Mouse (Mus musculus): Measurements from ENCODE around the gene Nubp1.

Gene Nubp1

DNA sequence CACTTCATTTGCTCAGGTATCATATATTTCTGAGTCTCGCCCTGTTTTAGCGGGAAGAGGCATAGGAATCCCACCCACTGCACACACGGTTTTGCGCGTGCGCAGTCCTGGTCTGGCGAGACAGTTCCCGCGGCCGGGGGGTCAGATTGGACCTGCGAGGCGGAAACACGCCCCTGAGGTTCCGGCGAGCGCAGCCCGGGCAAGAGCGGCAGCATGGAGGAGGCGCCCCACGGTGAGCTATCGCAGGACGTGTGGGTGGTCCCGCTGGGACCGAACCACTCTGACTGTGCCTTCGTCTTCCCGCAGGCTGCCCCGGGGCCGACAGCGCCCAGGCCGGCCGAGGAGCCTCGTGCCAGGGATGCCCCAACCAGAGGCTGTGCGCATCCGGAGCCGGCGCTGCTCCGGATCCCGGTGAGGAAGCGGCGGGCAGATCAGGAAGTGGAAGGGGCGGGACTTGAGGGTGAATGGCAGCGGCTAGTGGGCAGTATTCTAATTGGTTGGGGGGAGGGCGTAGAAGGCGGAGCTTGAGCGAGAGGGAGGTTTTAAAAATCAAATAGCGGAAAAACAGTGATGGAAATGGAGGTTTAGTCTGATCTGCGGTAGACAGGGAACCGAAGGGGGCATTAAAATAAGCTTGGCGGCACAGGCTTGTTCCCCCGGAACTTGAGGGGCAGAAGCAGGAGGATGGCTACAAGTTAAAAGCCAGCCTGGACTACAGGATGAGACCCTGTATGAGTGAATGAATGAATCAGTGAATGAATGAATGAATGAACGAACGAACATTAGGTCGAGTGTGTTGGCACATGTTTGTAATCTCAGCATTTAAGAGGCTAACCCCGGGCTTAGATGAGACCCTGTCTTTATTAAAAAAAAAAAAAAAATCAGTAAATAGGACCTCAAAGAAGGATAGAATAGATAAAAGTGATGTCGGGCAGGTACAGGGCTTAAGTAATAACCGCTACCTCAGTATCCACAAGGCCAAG is at the start of gene Nubp1:
TSS of gene Nubp1 (plus strand) at position 185 of the 983 bp plus-strand sequence.
- peak within 1 kb of the TSS; percentile 88 for H3K4me3 ChIP-seq (replicated peaks; ENCODE audit: low read length)
- H3K9me3 ChIP-seq (ENCODE audit: low read length): no peaks in the 10 kb centered on the region
- peaks cover 41% of the 10 kb centered on the region for H3K36me3 ChIP-seq (ENCODE audit: insufficient read depth, low read length)
- no peak for TF ChIP-seq POU5F1 (IDR thresholded peaks at IDR 0.05; ENCODE audit: borderline replicate concordance, low read length)
- no peaks in the 10 kb centered on the region for H3K27me3 ChIP-seq (ENCODE audit: insufficient read depth, low read length)
- H3K4me1 ChIP-seq (replicated peaks; ENCODE audit: low read depth, low read length): peaks cover 36% of the 10 kb centered on the region

DNA sequence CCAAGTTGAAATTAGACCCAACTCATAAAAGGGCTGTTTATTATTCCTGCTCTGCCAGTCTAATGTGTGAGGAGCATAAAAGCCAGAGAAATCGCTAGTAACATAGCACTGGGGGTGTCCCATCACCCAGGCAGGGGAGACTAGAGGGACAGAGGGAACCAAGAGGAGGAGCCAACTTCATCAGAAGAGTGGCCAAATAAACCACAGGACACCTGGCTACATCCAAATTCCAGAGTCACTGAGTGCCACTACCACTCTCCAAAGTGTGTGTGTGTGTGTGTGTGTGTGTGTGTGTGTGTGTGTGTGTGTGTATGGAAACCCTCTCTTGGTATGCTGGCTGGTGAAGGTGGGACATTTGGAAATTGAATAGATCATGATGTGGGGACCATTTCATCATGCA is 48.7 kb upstream of the Nubp1 start:
- Histone ChIP-seq H3K4me3 (replicated peaks; ENCODE audit: low read length) (no peak overlapping the region), H3K4me1 (replicated peaks; ENCODE audit: low read depth, low read length) (peaks cover 22% of the 10 kb centered on the region), H3K9me3 (ENCODE audit: low read length) (peaks cover 11% of the 10 kb centered on the region), H3K36me3 (ENCODE audit: insufficient read depth, low read length) (no peaks in the 10 kb centered on the region), H3K27me3 (ENCODE audit: insufficient read depth, low read length) (peaks cover 46% of the 10 kb centered on the region)
- TF ChIP-seq CTCF (conservative IDR thresholded peaks at IDR 0.05; ENCODE audit: low read length) (no peak), NANOG (IDR thresholded peaks at IDR 0.05; ENCODE audit: borderline replicate concordance, low read length) (no peak), POU5F1 (IDR thresholded peaks at IDR 0.05; ENCODE audit: borderline replicate concordance, low read length) (no peak)

- no peak overlapping the region for H3K4me3 ChIP-seq (replicated peaks; ENCODE audit: low read length)
- H3K9me3 ChIP-seq (ENCODE audit: low read length): peaks cover 11% of the 10 kb centered on the region
- H3K4me1 ChIP-seq (replicated peaks; ENCODE audit: low read depth, low read length): peaks cover 27% of the 10 kb centered on the region
- TF ChIP-seq NANOG (IDR thresholded peaks at IDR 0.05; ENCODE audit: borderline replicate concordance, low read length) (no peak), CTCF (conservative IDR thresholded peaks at IDR 0.05; ENCODE audit: low read length) (no peak), POU5F1 (IDR thresholded peaks at IDR 0.05; ENCODE audit: borderline replicate concordance, low read length) (no peak)
- peaks cover 32% of the 10 kb centered on the region for H3K27me3 ChIP-seq (ENCODE audit: insufficient read depth, low read length)
- no peaks in the 10 kb centered on the region for H3K36me3 ChIP-seq (ENCODE audit: insufficient read depth, low read length)
Observed at GRCm38 (mm10) chr16:10365796-10366195, 46.0 kb upstream of the Nubp1 start.

- H3K27me3 ChIP-seq (ENCODE audit: insufficient read depth, low read length): peaks cover 24% of the 10 kb centered on the region
- no peaks in the 10 kb centered on the region for H3K36me3 ChIP-seq (ENCODE audit: insufficient read depth, low read length)
Observed at GRCm38 (mm10) chr16:10366240-10367217, 45.2 kb upstream of the Nubp1 start.

DNA sequence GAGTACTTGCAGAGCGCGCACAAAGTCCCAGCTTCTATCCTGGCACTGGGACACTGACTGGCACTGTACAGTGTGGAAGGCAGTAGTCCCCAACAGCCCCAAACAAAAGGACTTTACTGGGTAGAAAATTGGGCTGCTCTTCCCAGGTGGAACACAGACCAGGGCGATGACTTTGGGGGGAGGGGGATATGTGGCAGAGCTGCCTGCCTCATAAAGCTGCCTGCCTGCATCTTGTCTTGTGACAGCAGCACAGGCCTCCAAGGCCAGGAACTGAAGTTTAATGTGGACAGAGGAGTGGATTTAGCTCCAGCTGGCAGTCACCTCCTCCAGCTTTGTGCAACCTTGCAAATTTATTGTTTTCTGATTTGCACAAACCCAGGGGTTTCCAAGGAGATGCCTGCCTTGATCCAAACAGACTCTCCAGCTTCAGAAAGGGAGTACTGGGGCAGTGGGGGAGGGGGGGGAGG is 42.2 kb upstream of the Nubp1 start:
- Histone ChIP-seq H3K4me1 (replicated peaks; ENCODE audit: low read depth, low read length) (peaks cover 43% of the 10 kb centered on the region), H3K36me3 (ENCODE audit: insufficient read depth, low read length) (no peaks in the 10 kb centered on the region), H3K27me3 (ENCODE audit: insufficient read depth, low read length) (peaks cover 19% of the 10 kb centered on the region), H3K4me3 (replicated peaks; ENCODE audit: low read length) (no peak overlapping the region), H3K9me3 (ENCODE audit: low read length) (peaks cover 10% of the 10 kb centered on the region)
- TF ChIP-seq CTCF (conservative IDR thresholded peaks at IDR 0.05; ENCODE audit: low read length) (no peak), NANOG (IDR thresholded peaks at IDR 0.05; ENCODE audit: borderline replicate concordance, low read length) (no peak), POU5F1 (IDR thresholded peaks at IDR 0.05; ENCODE audit: borderline replicate concordance, low read length) (no peak)

More at GRCm38 (mm10) chr16:10366240-10367217, 45.2 kb upstream of the Nubp1 start:
- H3K9me3 ChIP-seq (ENCODE audit: low read length): peaks cover 11% of the 10 kb centered on the region
- H3K4me1 ChIP-seq (replicated peaks; ENCODE audit: low read depth, low read length): peaks cover 34% of the 10 kb centered on the region
- H3K4me3 ChIP-seq (replicated peaks; ENCODE audit: low read length): no peak overlapping the region
- TF ChIP-seq NANOG (IDR thresholded peaks at IDR 0.05; ENCODE audit: borderline replicate concordance, low read length) (no peak), CTCF (conservative IDR thresholded peaks at IDR 0.05; ENCODE audit: low read length) (no peak), POU5F1 (IDR thresholded peaks at IDR 0.05; ENCODE audit: borderline replicate concordance, low read length) (no peak)

DNA sequence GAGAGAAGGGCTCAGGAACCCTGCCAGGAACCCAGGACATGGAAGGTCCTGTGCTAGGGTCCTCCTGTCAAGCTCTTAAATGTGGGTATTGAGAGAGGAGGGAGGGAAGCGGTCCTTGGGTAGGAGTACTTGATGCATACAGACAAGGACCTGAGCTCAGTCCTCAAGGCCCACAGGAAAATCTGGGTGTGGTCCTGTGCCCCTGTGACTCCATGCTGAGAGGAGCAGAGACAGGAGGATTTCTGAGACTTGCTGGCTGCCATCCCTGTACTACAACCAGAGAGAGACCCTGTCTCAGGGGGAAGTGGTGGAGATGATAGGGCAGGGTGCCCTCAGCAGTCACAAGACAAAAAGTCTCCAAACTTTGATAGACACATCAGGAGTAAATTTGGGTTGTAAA is 41.8 kb upstream of the Nubp1 start:
- Histone ChIP-seq H3K27me3 (ENCODE audit: insufficient read depth, low read length) (peaks cover 15% of the 10 kb centered on the region; the same call in 1 of the 2 replicates), H3K36me3 (ENCODE audit: insufficient read depth, low read length) (no peaks in the 10 kb centered on the region), H3K4me1 (replicated peaks; ENCODE audit: low read depth, low read length) (peaks cover 48% of the 10 kb centered on the region), H3K9me3 (ENCODE audit: low read length) (peaks cover 5% of the 10 kb centered on the region; the same call in 1 of the 2 replicates), H3K4me3 (replicated peaks; ENCODE audit: low read length) (no peak overlapping the region)
- TF ChIP-seq CTCF (conservative IDR thresholded peaks at IDR 0.05; ENCODE audit: low read length) (no peak), POU5F1 (IDR thresholded peaks at IDR 0.05; ENCODE audit: borderline replicate concordance, low read length) (no peak), NANOG (IDR thresholded peaks at IDR 0.05; ENCODE audit: borderline replicate concordance, low read length) (no peak)

GRCm38 (mm10) chr16:10372372-10372771 is 39.4 kb upstream of the Nubp1 start:
- Histone ChIP-seq H3K9me3 (ENCODE audit: low read length) (no peaks in the 10 kb centered on the region), H3K27me3 (ENCODE audit: insufficient read depth, low read length) (peaks cover 12% of the 10 kb centered on the region; the same call in 1 of the 2 replicates), H3K36me3 (ENCODE audit: insufficient read depth, low read length) (no peaks in the 10 kb centered on the region), H3K4me1 (replicated peaks; ENCODE audit: low read depth, low read length) (peaks cover 55% of the 10 kb centered on the region), H3K4me3 (replicated peaks; ENCODE audit: low read length) (no peak overlapping the region)
- TF ChIP-seq CTCF (conservative IDR thresholded peaks at IDR 0.05; ENCODE audit: low read length) (no peak), POU5F1 (IDR thresholded peaks at IDR 0.05; ENCODE audit: borderline replicate concordance, low read length) (no peak), NANOG (IDR thresholded peaks at IDR 0.05; ENCODE audit: borderline replicate concordance, low read length) (no peak)
